Mouse (Mus musculus) spleen, adult 2 months (tissue): ENCODE data around the gene Galp. TPM values are rescaled to one million over a fixed set of nuclear protein-coding genes. Genes with fewer than 3 reads are reported as not detected.

Source experiments
- DNase-seq, 2 experiments: peaks; one replicate each; pipeline versions ENCODE4 v3.0.0 to v3.0.0-alpha.2; 2012 to 2021; ENCODE audit warnings: low spot score in 2 of 2, low read depth in 1 of 2
- H3K27ac ChIP-seq: fragments of 200-500 bp; 2 replicates; pipeline ENCODE4 v1.5.1; 2012; ENCODE audit warnings: low read length, inconsistent platforms; ENCODE audit not compliant: insufficient read depth
- H3K27me3 ChIP-seq: fragments of 200-500 bp; 2 replicates; pipeline ENCODE4 v1.6.1; 2012; ENCODE audit warnings: mild to moderate bottlenecking, moderate library complexity, low read length, inconsistent platforms; ENCODE audit not compliant: control insufficient read depth, insufficient read depth
- H3K36me3 ChIP-seq: fragments of 200-500 bp; 2 replicates; pipeline ENCODE4 v1.6.1; 2012; ENCODE audit warnings: mild to moderate bottlenecking, low read length, inconsistent platforms; ENCODE audit not compliant: control insufficient read depth, insufficient read depth
- H3K4me1 ChIP-seq: fragments of 200-500 bp; 2 replicates; pipeline ENCODE4 v1.6.1; 2011; ENCODE audit warnings: inconsistent platforms; ENCODE audit not compliant: control insufficient read depth, insufficient read depth, insufficient read length
- H3K4me3 ChIP-seq: fragments of 200-500 bp; 2 replicates; pipeline ENCODE4 v1.5.1; 2011; ENCODE audit warnings: mild to moderate bottlenecking, inconsistent platforms; ENCODE audit not compliant: insufficient read depth, insufficient read length; ENCODE audit errors: extremely low read depth
- CTCF ChIP-seq: fragments of 200-500 bp; IDR thresholded peaks from 2 replicates; pipeline ENCODE4 v1.5.1; 2011; ENCODE audit warnings: mild to moderate bottlenecking, inconsistent platforms; ENCODE audit not compliant: insufficient read depth, insufficient read length, insufficient replicate concordance; ENCODE audit errors: extremely low read depth
- POLR2A ChIP-seq: fragments of 200-500 bp; IDR thresholded peaks from 2 replicates; pipeline ENCODE4 v1.6.1; 2011; ENCODE audit warnings: low read depth, low read length, inconsistent platforms
- WGBS: fragments of 180-500 bp; shearing (Covaris S2); methylation state at CpG from one replicate; pipeline ENCODE4 v1.1.7; 2018; 5-methylcytosine and 5-hydroxymethylcytosine counted together
- polyA plus RNA-seq: library from polyadenylated mRNA; depleted of rRNA; stranded (reverse); fragments of >200 nt; gene quantifications from 2 replicates; pipeline ENCODE4 v1.2.3, GENCODE M21; 2012

Galp gene
- polyA plus RNA-seq, 1 experiment: not detected

- peak; percentile 80 to 92 for DNase-seq
- Histone ChIP-seq H3K4me3 (peak within 1 kb of the TSS; percentile 92), H3K36me3 (no peaks in the 10 kb centered on the region), H3K27ac (peak within 1 kb of the TSS; percentile 99), H3K27me3 (no peaks in the 10 kb centered on the region), H3K4me1 (peaks cover 25% of the 10 kb centered on the region; the same call in 1 of the 2 replicates)
- under 1% methylated on average over 53 of the region's 54 CpGs for WGBS
- TF ChIP-seq POLR2A: no peak
- no peak for TF ChIP-seq CTCF
Observed at GRCm38 (mm10) chr7:6155901-6156411, 40.9 kb upstream of the Galp start, which contains the start of gene Zfp787. Gene Zfp787, minus strand, starts transcription at chr7:6155997.

- no peak overlapping the region for H3K27ac ChIP-seq
- 46% methylated on average over 9 of the region's 9 CpGs for WGBS
- no peak for DNase-seq
- H3K27me3 ChIP-seq: no peaks in the 10 kb centered on the region
- H3K36me3 ChIP-seq: no peaks in the 10 kb centered on the region
- TF ChIP-seq CTCF (no peak), POLR2A (no peak)
- no peak overlapping the region for H3K4me3 ChIP-seq
- peaks cover 17% of the 10 kb centered on the region; the same call in 1 of the 2 replicates for H3K4me1 ChIP-seq
Observed at GRCm38 (mm10) chr7:6156901-6157472, 39.9 kb upstream of the Galp start.

GRCm38 (mm10) chr7:6157479-6157878 is 39.4 kb upstream of the Galp start:
- DNase-seq: no peak
- Histone ChIP-seq H3K36me3 (no peaks in the 10 kb centered on the region), H3K4me3 (no peak overlapping the region), H3K27ac (no peak overlapping the region), H3K27me3 (no peaks in the 10 kb centered on the region), H3K4me1 (peaks cover 14% of the 10 kb centered on the region; the same call in 1 of the 2 replicates)
- 62% methylated on average over 1 of the region's 1 CpGs for WGBS
- TF ChIP-seq CTCF (no peak), POLR2A (no peak)

- peaks cover 9% of the 10 kb centered on the region; the same call in 1 of the 2 replicates for H3K4me1 ChIP-seq
- TF ChIP-seq CTCF (no peak), POLR2A (no peak)
- DNase-seq: no peak
- 90% methylated on average over 3 of the region's 3 CpGs for WGBS
- H3K27me3 ChIP-seq: no peaks in the 10 kb centered on the region
- no peak overlapping the region for H3K4me3 ChIP-seq
- H3K36me3 ChIP-seq: no peaks in the 10 kb centered on the region
- no peak overlapping the region for H3K27ac ChIP-seq
Observed at GRCm38 (mm10) chr7:6159604-6160003, 37.3 kb upstream of the Galp start.

- Histone ChIP-seq H3K4me3 (no peak overlapping the region), H3K27ac (no peak overlapping the region), H3K4me1 (peaks cover 4% of the 10 kb centered on the region; the same call in 1 of the 2 replicates), H3K27me3 (no peaks in the 10 kb centered on the region), H3K36me3 (no peaks in the 10 kb centered on the region)
- WGBS: 76% methylated on average over 3 of the region's 3 CpGs
- no peak for TF ChIP-seq POLR2A
- no peak for TF ChIP-seq CTCF
- no peak for DNase-seq
Observed at GRCm38 (mm10) chr7:6161541-6161940, 35.3 kb upstream of the Galp start.

GRCm38 (mm10) chr7:6162172-6162571 is 34.7 kb upstream of the Galp start:
- H3K4me3 ChIP-seq: no peak overlapping the region
- no peaks in the 10 kb centered on the region for H3K27me3 ChIP-seq
- DNase-seq: no peak
- 86% methylated on average over 4 of the region's 4 CpGs for whole genome bisulfite sequencing
- no peak overlapping the region for H3K27ac ChIP-seq
- H3K4me1 ChIP-seq: no peaks in the 10 kb centered on the region
- H3K36me3 ChIP-seq: no peaks in the 10 kb centered on the region
- TF ChIP-seq POLR2A (no peak), CTCF (no peak)

- no peak overlapping the region for H3K27ac ChIP-seq
- no peaks in the 10 kb centered on the region for H3K36me3 ChIP-seq
- WGBS: 80% methylated on average over 5 of the region's 5 CpGs
- no peaks in the 10 kb centered on the region for H3K27me3 ChIP-seq
- TF ChIP-seq POLR2A (no peak), CTCF (no peak)
- H3K4me1 ChIP-seq: no peaks in the 10 kb centered on the region
- no peak overlapping the region for H3K4me3 ChIP-seq
- DNase-seq: no peak
Observed at GRCm38 (mm10) chr7:6164671-6165070, 32.2 kb upstream of the Galp start.
